8 mouse cellular contexts compared by ENCODE assay signal in the genomic region with DNA sequence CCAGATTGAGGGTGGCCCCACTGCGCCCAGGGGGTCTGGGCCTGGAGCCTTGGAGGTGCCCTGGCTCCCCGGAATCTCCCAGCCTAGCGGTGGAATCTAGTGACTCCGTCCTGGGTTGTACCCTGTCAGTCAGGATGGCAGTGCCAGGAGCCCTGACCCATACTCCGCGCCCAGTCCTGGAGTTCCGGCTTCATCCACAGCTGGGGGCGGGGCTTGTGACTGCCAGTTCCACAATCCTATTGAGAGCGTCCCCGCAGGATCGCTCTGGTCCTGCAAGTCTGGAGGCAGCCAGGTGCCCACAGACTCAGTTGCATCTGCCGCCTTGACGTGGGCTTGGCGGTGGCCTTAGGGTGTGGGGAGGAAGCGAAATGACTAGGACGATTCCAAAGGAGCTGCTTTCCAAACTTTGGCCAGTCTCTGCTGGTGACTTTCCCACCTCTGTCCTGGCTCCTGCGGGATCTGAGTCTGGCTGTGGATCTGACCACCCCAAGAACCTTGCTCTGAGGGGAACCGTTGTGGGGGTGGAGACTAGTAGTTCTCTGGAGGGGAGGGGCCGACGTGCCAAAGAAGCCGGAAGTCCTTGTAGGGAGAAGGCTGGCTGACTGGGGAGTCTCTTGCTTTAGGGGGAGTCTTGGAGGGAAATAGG. TPM values are rescaled to one million over a fixed set of nuclear protein-coding genes. Genes with fewer than 3 reads are reported as not detected.
A peak's percentile ranks its signal among the peaks of the same experiment; 100 is the strongest.
DNase-seq lines count a peak whose midpoint lies in the region; ATAC-seq lines count a peak whose summit lies in the region.

No protein-coding gene starts in this region.

- WGBS in embryonic facial prominence, embryonic 14.5 days: under 1% methylated on average over 21 of the region's 21 CpGs
- under 1% methylated on average over 21 of the region's 21 CpGs for WGBS in heart, embryonic 10.5 days
- 0% methylated on average over 21 of the region's 21 CpGs for WGBS in kidney, embryonic 14.5 days
- WGBS in liver, embryonic 15.5 days (ENCODE audit: insufficient replicate concordance): under 1% methylated on average over 21 of the region's 21 CpGs
- under 1% methylated on average over 21 of the region's 21 CpGs for WGBS in stomach, embryonic 14.5 days

- no peaks in the 10 kb centered on the region for H3K27me3 ChIP-seq in embryonic facial prominence, embryonic 14.5 days (replicated peaks; ENCODE audit: control insufficient read depth, insufficient read depth, low read length)
- H3K27me3 ChIP-seq in heart, embryonic 10.5 days (ENCODE audit: insufficient read depth, poor library complexity, severe bottlenecking): no peaks in the 10 kb centered on the region
- H3K27me3 ChIP-seq in kidney, embryonic 14.5 days (ENCODE audit: control insufficient read depth, insufficient read depth, low read length): no peaks in the 10 kb centered on the region
- no peaks in the 10 kb centered on the region for H3K27me3 ChIP-seq in liver, embryonic 15.5 days
- H3K27me3 ChIP-seq in stomach, embryonic 14.5 days (ENCODE audit: control insufficient read depth, insufficient read depth, low read length): no peaks in the 10 kb centered on the region

- ATAC-seq in embryonic facial prominence, embryonic 14.5 days (ENCODE audit: low read depth): peak; percentile 91
- peak; percentile 87 for ATAC-seq in kidney, embryonic 14.5 days (ENCODE audit: low FRiP score, low TSS enrichment)
- ATAC-seq in liver, embryonic 15.5 days (ENCODE audit: insufficient read depth): peak; percentile 73
- ATAC-seq in stomach, embryonic 14.5 days (ENCODE audit: insufficient number of reproducible peaks, insufficient read depth, low FRiP score, low read depth): peak; percentile 81

- peak overlapping the region; percentile 95 for H3K4me2 ChIP-seq in embryonic facial prominence, embryonic 14.5 days (ENCODE audit: low read depth, low read length)
- H3K4me2 ChIP-seq in kidney, embryonic 14.5 days (replicated peaks; ENCODE audit: low read depth, low read length): peak overlapping the region; percentile 93
- peak overlapping the region; percentile 98 for H3K4me2 ChIP-seq in liver, embryonic 15.5 days
- peak overlapping the region; percentile 99 for H3K4me2 ChIP-seq in stomach, embryonic 14.5 days (replicated peaks; ENCODE audit: low read depth, low read length)

- peak; percentile 93 for DNase-seq in 3134 (ENCODE audit: extremely low read depth, insufficient read length, low spot score)
- DNase-seq in adipocyte (ENCODE audit: low spot score): peak; percentile 95
- DNase-seq in embryonic facial prominence, embryonic 14.5 days (ENCODE audit: low spot score): peak; percentile 93
- DNase-seq in heart, embryonic 10.5 days (ENCODE audit: low spot score): peak; percentile 92
- peak; percentile 74 for DNase-seq in neural tube, embryonic 10.5 days (ENCODE audit: extremely low spot score, low spot score)

- H3K27ac ChIP-seq in embryonic facial prominence, embryonic 14.5 days (replicated peaks; ENCODE audit: low read depth, low read length): 0 out of 2 replicates have a peak overlapping the region, but pooled peaks have one; percentile 45
- H3K27ac ChIP-seq in heart, embryonic 10.5 days: peak overlapping the region; percentile 90
- peak overlapping the region; percentile 44; the same call in 1 of the 2 replicates for H3K27ac ChIP-seq in kidney, embryonic 14.5 days (ENCODE audit: low read depth, low read length)
- H3K27ac ChIP-seq in liver, embryonic 15.5 days (replicated peaks): peak overlapping the region; percentile 91
- H3K27ac ChIP-seq in stomach, embryonic 14.5 days (ENCODE audit: low read length): peak overlapping the region; percentile 80; the same call in 1 of the 2 replicates

- peak overlapping the region; percentile 73 for H3K9ac ChIP-seq in embryonic facial prominence, embryonic 14.5 days (ENCODE audit: low read depth, low read length)
- peak overlapping the region; percentile 72 for H3K9ac ChIP-seq in kidney, embryonic 14.5 days (ENCODE audit: low read depth, low read length)
- H3K9ac ChIP-seq in liver, embryonic 15.5 days: peak overlapping the region; percentile 93
- H3K9ac ChIP-seq in stomach, embryonic 14.5 days (replicated peaks; ENCODE audit: low read depth, low read length): peak overlapping the region; percentile 63; the same call in 1 of the 2 replicates

- H3K4me3 ChIP-seq in embryonic facial prominence, embryonic 14.5 days (ENCODE audit: low read depth, low read length): peak overlapping the region; percentile 83
- H3K4me3 ChIP-seq in heart, embryonic 10.5 days: peak overlapping the region; percentile 93
- peak overlapping the region; percentile 75 for H3K4me3 ChIP-seq in kidney, embryonic 14.5 days (ENCODE audit: low read length)
- peak overlapping the region; percentile 86 for H3K4me3 ChIP-seq in liver, embryonic 15.5 days (replicated peaks)
- H3K4me3 ChIP-seq in stomach, embryonic 14.5 days (ENCODE audit: low read depth, low read length): peak overlapping the region; percentile 90

- H3K9me3 ChIP-seq in embryonic facial prominence, embryonic 14.5 days (ENCODE audit: control insufficient read depth, low read length): no peaks in the 10 kb centered on the region
- no peaks in the 10 kb centered on the region for H3K9me3 ChIP-seq in heart, embryonic 10.5 days
- H3K9me3 ChIP-seq in kidney, embryonic 14.5 days (ENCODE audit: control insufficient read depth, low read length): no peaks in the 10 kb centered on the region
- H3K9me3 ChIP-seq in liver, embryonic 15.5 days (replicated peaks): no peaks in the 10 kb centered on the region
- no peaks in the 10 kb centered on the region for H3K9me3 ChIP-seq in stomach, embryonic 14.5 days (ENCODE audit: control insufficient read depth, low read depth, low read length)

- H3K36me3 ChIP-seq in embryonic facial prominence, embryonic 14.5 days (ENCODE audit: control insufficient read depth, insufficient read depth, low read length): peaks cover 18% of the 10 kb centered on the region; the same call in 1 of the 2 replicates
- H3K36me3 ChIP-seq in heart, embryonic 10.5 days: peaks cover 36% of the 10 kb centered on the region
- H3K36me3 ChIP-seq in kidney, embryonic 14.5 days (ENCODE audit: control insufficient read depth, insufficient read depth, low read length): peaks cover 29% of the 10 kb centered on the region
- H3K36me3 ChIP-seq in liver, embryonic 15.5 days (replicated peaks): peaks cover 76% of the 10 kb centered on the region
- peaks cover 19% of the 10 kb centered on the region for H3K36me3 ChIP-seq in stomach, embryonic 14.5 days (ENCODE audit: control insufficient read depth, insufficient read depth, low read length)

- peaks cover 5% of the 10 kb centered on the region; the same call in 1 of the 2 replicates for H3K4me1 ChIP-seq in embryonic facial prominence, embryonic 14.5 days (ENCODE audit: control insufficient read depth, insufficient read depth, low read length)
- H3K4me1 ChIP-seq in heart, embryonic 10.5 days: peaks cover 52% of the 10 kb centered on the region
- H3K4me1 ChIP-seq in kidney, embryonic 14.5 days (ENCODE audit: control insufficient read depth, insufficient read depth, low read length): peaks cover 14% of the 10 kb centered on the region
- peaks cover 85% of the 10 kb centered on the region for H3K4me1 ChIP-seq in liver, embryonic 15.5 days (replicated peaks)
- H3K4me1 ChIP-seq in stomach, embryonic 14.5 days (ENCODE audit: control insufficient read depth, insufficient read depth, low read length): peaks cover 8% of the 10 kb centered on the region

RNA-seq across cellular contexts. Expression of a gene that starts 1.1 kb away (rescaled TPM):
- 0.25 and 0.86 TPM in 2 replicates for polyA plus RNA-seq in embryonic facial prominence, embryonic 14.5 days (2014; fragmentation: Nextera tagmentation; extraction: Ambion mirVana)
- polyA plus RNA-seq in heart, embryonic 10.5 days (2016; fragmentation: Nextera tagmentation; extraction: Ambion mirVana): 1.1 TPM in 2 replicates
- polyA plus RNA-seq in kidney, embryonic 14.5 days (2014; fragmentation: Nextera tagmentation; extraction: Ambion mirVana): 0.58 and 0.59 TPM in 2 replicates
- polyA plus RNA-seq in liver, embryonic 15.5 days (2015; fragmentation: Nextera tagmentation; extraction: Ambion mirVana): 0.28 and 0.45 TPM in 2 replicates
- polyA plus RNA-seq in stomach, embryonic 14.5 days (2014; fragmentation: Nextera tagmentation; extraction: Ambion mirVana): 1.1 TPM in 1 of 2 replicates, not detected in the other

RNA-seq across cellular contexts. Expression of a gene that starts 1.1 kb away (rescaled TPM):
- polyA plus RNA-seq in embryonic facial prominence, embryonic 14.5 days (2014; fragmentation: Nextera tagmentation; extraction: Ambion mirVana): 74.0 and 78.6 TPM in 2 replicates
- polyA plus RNA-seq in heart, embryonic 10.5 days (2016; fragmentation: Nextera tagmentation; extraction: Ambion mirVana): 68.1 and 76.3 TPM in 2 replicates
- 75.1 and 85.7 TPM in 2 replicates for polyA plus RNA-seq in kidney, embryonic 14.5 days (2014; fragmentation: Nextera tagmentation; extraction: Ambion mirVana)
- 49.2 and 54.7 TPM in 2 replicates for polyA plus RNA-seq in liver, embryonic 15.5 days (2015; fragmentation: Nextera tagmentation; extraction: Ambion mirVana)
- 101 and 115 TPM in 2 replicates for polyA plus RNA-seq in stomach, embryonic 14.5 days (2014; fragmentation: Nextera tagmentation; extraction: Ambion mirVana)

RNA-seq across cellular contexts. Expression of a gene that starts 13.1 kb away (rescaled TPM):
- polyA plus RNA-seq in embryonic facial prominence, embryonic 14.5 days (2014; fragmentation: Nextera tagmentation; extraction: Ambion mirVana): not detected in 2 replicates
- polyA plus RNA-seq in heart, embryonic 10.5 days (2016; fragmentation: Nextera tagmentation; extraction: Ambion mirVana): 4.3 and 4.8 TPM in 2 replicates
- polyA plus RNA-seq in kidney, embryonic 14.5 days (2014; fragmentation: Nextera tagmentation; extraction: Ambion mirVana): not detected in 2 replicates
- polyA plus RNA-seq in liver, embryonic 15.5 days (2015; fragmentation: Nextera tagmentation; extraction: Ambion mirVana): 90.0 and 95.8 TPM in 2 replicates
- 0.23 TPM in 1 of 2 replicates, not detected in the other for polyA plus RNA-seq in stomach, embryonic 14.5 days (2014; fragmentation: Nextera tagmentation; extraction: Ambion mirVana)

RNA-seq across cellular contexts. Expression of a gene that starts 15.2 kb away (rescaled TPM):
- polyA plus RNA-seq in embryonic facial prominence, embryonic 14.5 days (2014; fragmentation: Nextera tagmentation; extraction: Ambion mirVana): 4.5 and 5.5 TPM in 2 replicates
- 8.8 and 13.5 TPM in 2 replicates for polyA plus RNA-seq in heart, embryonic 10.5 days (2016; fragmentation: Nextera tagmentation; extraction: Ambion mirVana)
- polyA plus RNA-seq in kidney, embryonic 14.5 days (2014; fragmentation: Nextera tagmentation; extraction: Ambion mirVana): 3.6 and 4.1 TPM in 2 replicates
- polyA plus RNA-seq in liver, embryonic 15.5 days (2015; fragmentation: Nextera tagmentation; extraction: Ambion mirVana): 11.8 and 12.0 TPM in 2 replicates
- polyA plus RNA-seq in stomach, embryonic 14.5 days (2014; fragmentation: Nextera tagmentation; extraction: Ambion mirVana): 6.4 and 7.1 TPM in 2 replicates

RNA-seq across cellular contexts. Expression of a gene that starts 15.4 kb away (rescaled TPM):
- polyA plus RNA-seq in embryonic facial prominence, embryonic 14.5 days (2014; fragmentation: Nextera tagmentation; extraction: Ambion mirVana): 108 and 119 TPM in 2 replicates
- 124 and 134 TPM in 2 replicates for polyA plus RNA-seq in heart, embryonic 10.5 days (2016; fragmentation: Nextera tagmentation; extraction: Ambion mirVana)
- polyA plus RNA-seq in kidney, embryonic 14.5 days (2014; fragmentation: Nextera tagmentation; extraction: Ambion mirVana): 129 and 174 TPM in 2 replicates
- 136 and 138 TPM in 2 replicates for polyA plus RNA-seq in liver, embryonic 15.5 days (2015; fragmentation: Nextera tagmentation; extraction: Ambion mirVana)
- 133 and 149 TPM in 2 replicates for polyA plus RNA-seq in stomach, embryonic 14.5 days (2014; fragmentation: Nextera tagmentation; extraction: Ambion mirVana)

Comparison
In these comparisons a context has a peak if more than half of its experiments do, and no peak if none do; other contexts are left out.
1. Peak in every context shown above with its lines: DNase-seq, ATAC-seq, H3K4me3 ChIP-seq and H3K27ac ChIP-seq.
2. RNA of a gene that starts 13.1 kb away (polyA plus RNA-seq): 90.0 to 95.8 TPM in liver, embryonic 15.5 days; 4.3 to 4.8 TPM in heart, embryonic 10.5 days, 0.23 TPM in stomach, embryonic 14.5 days, not detected in kidney, embryonic 14.5 days and not detected in embryonic facial prominence, embryonic 14.5 days; every median in the first group is over 10 times any median in the second.